Mouse (Mus musculus) heart, adult 18-20 months (tissue): ENCODE measurements at regions not wholly inside any gene's neighbourhood (a gene's known extent, or its start where the extent isn't known, plus 50 kb on each side); places are given as distances from the start of the nearest gene placed in this dataset.
A peak's percentile ranks its signal among the peaks of the same experiment; 100 is the strongest.

Experiments used
- DNase-seq, 2 experiments: peaks; one replicate each; pipeline ENCODE4 v3.0.0; 2021 to 2022; ENCODE audit warnings: mixed read lengths in 1 of 2

DNA sequence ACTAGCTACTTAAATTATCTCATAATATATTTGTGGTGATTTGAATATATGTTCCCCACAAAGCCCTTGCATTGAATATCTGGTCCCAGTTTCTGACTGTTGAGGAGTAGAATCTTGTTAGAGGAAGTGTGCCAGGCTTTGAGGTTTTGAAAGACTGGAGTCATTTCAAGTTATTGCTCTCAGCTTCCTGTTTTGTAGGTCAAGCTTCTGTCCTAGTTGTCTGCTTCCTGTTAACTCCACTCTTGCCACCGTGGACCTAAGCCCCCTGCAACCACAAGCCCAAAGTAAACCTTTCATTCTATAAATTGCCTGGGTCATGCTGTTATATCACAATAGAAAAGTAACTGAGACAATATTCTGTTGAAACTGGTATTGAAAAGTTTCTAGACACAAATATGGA lies 1232.3 kb upstream of the Lrrc6 start:
- peak in 1 of 2 experiments; percentile 33 for DNase-seq

GRCm38 (mm10) chr15:67729492-67729891 lies 1228.8 kb upstream of the Lrrc6 start:
- DNase-seq: no peak

- DNase-seq: no peak
Measured at GRCm38 (mm10) chr15:67725239-67725638, 1224.5 kb upstream of the Lrrc6 start.

DNA sequence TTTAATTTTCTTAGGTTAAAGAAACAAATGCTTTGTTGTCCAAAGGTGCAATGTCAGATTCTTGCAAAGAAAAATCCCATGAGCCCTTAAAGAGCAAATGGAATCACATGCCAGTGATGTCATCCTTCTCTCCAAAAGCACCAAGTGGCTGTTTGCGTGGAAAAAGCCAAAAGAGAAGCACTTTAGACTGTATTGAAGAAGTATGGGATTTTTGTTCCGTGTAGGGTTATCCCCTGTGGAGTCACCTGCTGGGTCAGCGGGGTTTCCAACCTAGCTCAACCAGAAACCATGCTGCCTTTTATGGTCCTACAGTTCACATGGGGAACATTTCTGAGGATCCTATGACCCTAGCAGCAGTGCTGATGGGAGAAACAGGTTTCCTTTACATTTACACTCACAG lies 1213.5 kb upstream of the Lrrc6 start:
- no peak for DNase-seq

- DNase-seq: no peak
Measured at GRCm38 (mm10) chr15:67686140-67686539, 1185.4 kb upstream of the Lrrc6 start.

- DNase-seq: no peak
Measured at GRCm38 (mm10) chr15:67673276-67673675, 1172.6 kb upstream of the Lrrc6 start.

- peak; percentile 45 to 50 for DNase-seq
Measured at GRCm38 (mm10) chr15:67636155-67636554, 1135.4 kb upstream of the Lrrc6 start.

DNA sequence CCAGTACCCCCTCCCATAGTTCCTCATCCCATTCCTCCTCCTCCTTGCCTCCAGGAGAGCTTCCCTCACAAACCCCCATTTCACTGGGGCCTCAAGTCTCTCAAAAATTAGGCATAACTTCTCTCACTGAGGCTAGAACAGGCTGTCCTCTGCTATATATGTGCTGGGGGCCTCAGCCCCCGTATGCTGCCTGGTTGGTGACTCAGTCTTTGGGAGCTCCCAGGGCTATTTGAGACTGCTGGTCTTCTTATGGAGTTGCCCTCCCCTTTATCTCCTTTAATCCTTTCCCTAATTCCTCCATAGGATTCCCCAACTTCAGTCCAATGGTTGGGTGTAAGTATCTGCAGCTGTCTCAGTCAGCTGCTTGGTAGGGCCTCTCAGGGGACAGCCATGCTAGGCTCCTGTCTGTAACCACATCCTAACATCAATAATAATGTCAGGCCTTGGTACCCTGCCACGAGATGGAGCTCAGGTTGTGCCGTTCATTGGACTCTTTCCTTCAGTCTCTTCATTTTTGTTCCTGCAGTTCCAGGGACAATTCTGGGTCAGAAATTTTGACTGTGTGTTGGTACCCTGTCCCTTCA lies 1126.1 kb upstream of the Lrrc6 start:
- DNase-seq: no peak

DNA sequence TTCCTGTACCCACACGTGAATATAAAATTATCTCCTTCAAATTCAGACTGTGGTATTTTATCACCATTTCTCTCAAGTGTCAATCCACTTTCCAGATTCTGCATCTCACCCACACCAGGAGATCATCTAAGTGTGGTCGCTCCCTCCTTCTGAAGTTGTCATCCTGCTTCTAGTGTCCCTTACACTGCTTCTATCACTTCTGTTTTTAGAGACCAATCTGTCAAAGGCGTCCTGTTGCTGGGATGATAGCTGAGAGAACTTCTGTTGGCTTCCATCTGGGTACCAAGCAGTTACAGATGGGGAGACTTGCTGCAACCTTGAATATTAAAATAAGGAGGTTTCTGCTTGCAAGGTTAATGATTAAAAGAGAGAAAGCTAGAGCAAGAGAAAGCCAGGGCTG lies 1111.2 kb upstream of the Lrrc6 start:
- no peak for DNase-seq

DNA sequence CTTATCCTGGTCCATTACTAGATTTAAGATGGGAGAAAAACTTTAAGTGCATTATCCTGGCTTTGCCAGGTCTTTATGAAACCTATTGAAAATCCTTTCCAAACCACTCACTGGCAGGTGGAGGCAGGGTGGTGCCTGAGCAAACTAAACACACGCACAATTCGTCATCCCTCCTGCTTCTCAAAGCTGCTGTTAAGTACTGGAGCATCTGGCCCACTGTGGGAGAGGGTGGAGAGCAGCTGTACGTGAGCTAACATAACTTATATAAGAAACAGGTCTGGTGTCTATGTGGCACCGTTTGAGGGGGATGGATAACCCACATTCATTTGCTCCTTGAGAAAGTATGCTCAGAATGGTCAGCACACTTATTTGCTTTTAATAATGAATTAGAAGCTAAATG lies 1097.7 kb upstream of the Lrrc6 start:
- no peak for DNase-seq

DNA sequence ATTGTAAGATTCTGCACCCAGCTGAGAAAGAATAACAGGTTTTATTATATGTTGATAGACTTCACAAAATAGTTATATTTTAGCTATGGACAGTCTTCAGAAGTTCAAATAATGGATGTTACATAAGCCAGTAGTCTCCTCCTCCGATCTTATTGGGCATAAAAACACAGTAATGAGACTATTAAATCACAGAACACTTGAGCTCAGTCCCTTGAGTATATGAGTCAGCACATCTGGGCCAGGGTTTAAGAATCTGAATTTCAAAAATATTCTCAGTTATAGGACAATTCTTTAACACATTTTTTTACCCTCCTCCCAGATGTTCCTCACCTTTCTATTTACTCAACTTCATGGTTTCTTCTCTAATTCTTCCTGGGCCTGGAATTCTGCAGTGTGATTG lies 1075.9 kb upstream of the Lrrc6 start:
- no peak for DNase-seq

- DNase-seq: no peak
Measured at GRCm38 (mm10) chr15:67571614-67572013, 1070.9 kb upstream of the Lrrc6 start.

DNA sequence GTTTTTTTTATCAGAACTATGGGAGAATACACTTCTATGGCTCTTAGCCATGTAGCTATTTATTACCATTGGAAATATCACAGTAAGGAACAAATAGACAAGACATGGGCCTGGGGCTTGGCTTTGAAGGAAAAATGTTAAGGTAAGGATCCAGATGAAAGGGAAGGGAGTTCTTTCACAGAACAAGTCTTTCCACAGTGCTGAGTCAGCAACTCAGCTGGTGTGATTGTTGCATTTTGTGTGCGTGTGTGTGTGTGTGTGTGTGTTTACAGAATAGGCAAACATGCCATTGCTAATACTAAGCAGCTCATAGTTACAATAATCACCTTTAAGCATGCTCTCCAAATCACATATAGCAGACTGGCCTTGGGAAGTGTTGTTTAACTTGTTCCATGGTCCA lies 1056.6 kb upstream of the Lrrc6 start:
- no peak for DNase-seq

DNA sequence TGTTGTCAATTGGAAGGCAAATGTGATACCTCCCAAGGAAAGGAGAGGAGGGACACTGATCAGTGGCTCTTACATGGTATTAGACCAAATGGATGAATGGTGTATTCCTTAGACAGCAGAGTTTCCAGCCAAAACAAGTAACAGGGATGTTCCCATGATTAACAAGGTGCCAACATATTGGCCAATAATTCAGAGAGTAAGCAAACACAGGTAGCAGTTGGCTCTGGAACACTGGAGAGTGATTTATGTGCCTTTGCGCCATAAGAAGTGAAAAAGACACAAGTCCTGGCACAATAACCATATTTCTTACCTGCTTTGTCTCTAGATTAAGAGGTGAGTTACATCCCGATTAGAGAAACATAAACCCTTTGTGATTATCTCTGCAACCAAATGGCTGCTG lies 1051.2 kb upstream of the Lrrc6 start:
- no peak for DNase-seq

- no peak for DNase-seq
Measured at GRCm38 (mm10) chr15:67546896-67547400, 1046.2 kb upstream of the Lrrc6 start.

- no peak for DNase-seq
Measured at GRCm38 (mm10) chr15:67545745-67546144, 1045.0 kb upstream of the Lrrc6 start.

DNA sequence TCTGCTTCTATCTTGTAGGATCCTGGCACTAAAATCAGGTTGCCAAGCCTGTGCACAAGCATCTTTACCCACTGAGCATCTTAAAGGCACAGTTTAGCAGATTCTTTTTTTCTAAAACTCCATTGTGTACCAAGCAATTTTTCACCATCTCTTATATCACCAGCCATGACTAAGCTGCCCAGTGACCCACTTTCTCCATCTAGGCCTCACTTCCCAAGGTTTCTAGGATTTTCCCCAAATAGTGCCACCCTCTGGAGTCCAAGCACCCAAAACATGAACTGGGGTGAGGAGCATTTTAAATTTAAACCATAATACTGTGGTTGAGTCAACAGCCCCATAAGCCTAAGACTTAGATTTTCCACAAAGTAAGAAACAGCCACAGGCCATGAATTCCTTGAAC lies 1013.0 kb upstream of the Lrrc6 start:
- no peak for DNase-seq

GRCm38 (mm10) chr15:67495001-67495658 lies 994.4 kb upstream of the Lrrc6 start:
- no peak for DNase-seq

GRCm38 (mm10) chr15:67481733-67482132 lies 981.0 kb upstream of the Lrrc6 start:
- DNase-seq: peak; percentile 13 to 35

GRCm38 (mm10) chr15:67474325-67474724 lies 973.6 kb upstream of the Lrrc6 start:
- DNase-seq: no peak

GRCm38 (mm10) chr15:67472979-67473378 lies 972.3 kb upstream of the Lrrc6 start:
- no peak for DNase-seq

GRCm38 (mm10) chr15:67471283-67471682 lies 970.6 kb upstream of the Lrrc6 start:
- DNase-seq: no peak

- no peak for DNase-seq
Measured at GRCm38 (mm10) chr15:67470036-67470435, 969.3 kb upstream of the Lrrc6 start.
